Mouse (Mus musculus): ENCODE measurements around the gene Trp53tg5. TPM values are rescaled to one million over a fixed set of nuclear protein-coding genes. Genes with fewer than 3 reads are reported as not detected.

Gene Trp53tg5
- polyA plus RNA-seq, 1 experiment, result 97.8 TPM

GRCm38 (mm10) chr2:164448140-164448539, 25.4 kb downstream of the Trp53tg5 start:
- Histone ChIP-seq H3K27me3 (ENCODE audit: control insufficient read depth, insufficient read depth, low read length) (no peaks in the 10 kb centered on the region), H3K27ac (ENCODE audit: control insufficient read depth, insufficient read depth, low read depth, low read length) (no peak overlapping the region), H3K36me3 (ENCODE audit: control insufficient read depth, insufficient read depth, low read length) (no peaks in the 10 kb centered on the region), H3K4me1 (ENCODE audit: control insufficient read depth, insufficient read depth, low read length) (peaks cover 4% of the 10 kb centered on the region; the same call in 1 of the 2 replicates), H3K4me3 (ENCODE audit: control insufficient read depth, low read depth, low read length) (no peak overlapping the region)
- TF ChIP-seq CTCF (IDR thresholded peaks at IDR 0.05; ENCODE audit: control insufficient read depth, insufficient read depth, insufficient replicate concordance, low read depth, low read length), result no peak
- TF ChIP-seq POLR2A (IDR thresholded peaks at IDR 0.05; ENCODE audit: control insufficient read depth, low read depth, low read length), result no peak

GRCm38 (mm10) chr2:164446086-164446469, 27.4 kb downstream of the Trp53tg5 start:
- Histone ChIP-seq H3K27me3 (ENCODE audit: control insufficient read depth, insufficient read depth, low read length) (no peaks in the 10 kb centered on the region), H3K27ac (ENCODE audit: control insufficient read depth, insufficient read depth, low read depth, low read length) (no peak overlapping the region), H3K36me3 (ENCODE audit: control insufficient read depth, insufficient read depth, low read length) (no peaks in the 10 kb centered on the region), H3K4me1 (ENCODE audit: control insufficient read depth, insufficient read depth, low read length) (peaks cover 4% of the 10 kb centered on the region; the same call in 1 of the 2 replicates), H3K4me3 (ENCODE audit: control insufficient read depth, low read depth, low read length) (no peak overlapping the region)
- TF ChIP-seq POLR2A (IDR thresholded peaks at IDR 0.05; ENCODE audit: control insufficient read depth, low read depth, low read length) (no peak), CTCF (IDR thresholded peaks at IDR 0.05; ENCODE audit: control insufficient read depth, insufficient read depth, insufficient replicate concordance, low read depth, low read length) (no peak)

- Histone ChIP-seq H3K27me3 (ENCODE audit: control insufficient read depth, insufficient read depth, low read length) (no peaks in the 10 kb centered on the region), H3K36me3 (ENCODE audit: control insufficient read depth, insufficient read depth, low read length) (no peaks in the 10 kb centered on the region), H3K27ac (ENCODE audit: control insufficient read depth, insufficient read depth, low read depth, low read length) (no peak overlapping the region), H3K4me1 (ENCODE audit: control insufficient read depth, insufficient read depth, low read length) (peaks cover 4% of the 10 kb centered on the region; the same call in 1 of the 2 replicates), H3K4me3 (ENCODE audit: control insufficient read depth, low read depth, low read length) (no peak overlapping the region)
- no peak for TF ChIP-seq POLR2A (IDR thresholded peaks at IDR 0.05; ENCODE audit: control insufficient read depth, low read depth, low read length)
- TF ChIP-seq CTCF (IDR thresholded peaks at IDR 0.05; ENCODE audit: control insufficient read depth, insufficient read depth, insufficient replicate concordance, low read depth, low read length), result no peak
Measured at GRCm38 (mm10) chr2:164445399-164446085, 28.0 kb downstream of the Trp53tg5 start.

- H3K27ac ChIP-seq (ENCODE audit: control insufficient read depth, insufficient read depth, low read depth, low read length), result no peak overlapping the region
- no peaks in the 10 kb centered on the region for H3K27me3 ChIP-seq (ENCODE audit: control insufficient read depth, insufficient read depth, low read length)
- H3K36me3 ChIP-seq (ENCODE audit: control insufficient read depth, insufficient read depth, low read length), result no peaks in the 10 kb centered on the region
- H3K4me3 ChIP-seq (ENCODE audit: control insufficient read depth, low read depth, low read length), result no peak overlapping the region
- no peak for TF ChIP-seq POLR2A (IDR thresholded peaks at IDR 0.05; ENCODE audit: control insufficient read depth, low read depth, low read length)
- TF ChIP-seq CTCF (IDR thresholded peaks at IDR 0.05; ENCODE audit: control insufficient read depth, insufficient read depth, insufficient replicate concordance, low read depth, low read length), result no peak
- H3K4me1 ChIP-seq (ENCODE audit: control insufficient read depth, insufficient read depth, low read length), result peaks cover 4% of the 10 kb centered on the region; the same call in 1 of the 2 replicates
Measured at GRCm38 (mm10) chr2:164444701-164445100, 28.8 kb downstream of the Trp53tg5 start.

GRCm38 (mm10) chr2:164443460-164444000, 30.0 kb downstream of the Trp53tg5 start, which contains the start of gene Sdc4:
Gene Sdc4, minus strand, starts transcription at chr2:164443887.
- peak within 1 kb of the TSS; percentile 50 for H3K27ac ChIP-seq (ENCODE audit: control insufficient read depth, insufficient read depth, low read depth, low read length)
- TF ChIP-seq CTCF (IDR thresholded peaks at IDR 0.05; ENCODE audit: control insufficient read depth, insufficient read depth, insufficient replicate concordance, low read depth, low read length) (no peak), POLR2A (IDR thresholded peaks at IDR 0.05; ENCODE audit: control insufficient read depth, low read depth, low read length) (no peak)
- no peaks in the 10 kb centered on the region for H3K36me3 ChIP-seq (ENCODE audit: control insufficient read depth, insufficient read depth, low read length)
- H3K27me3 ChIP-seq (ENCODE audit: control insufficient read depth, insufficient read depth, low read length), result no peaks in the 10 kb centered on the region
- H3K4me1 ChIP-seq (ENCODE audit: control insufficient read depth, insufficient read depth, low read length), result peaks cover 7% of the 10 kb centered on the region; the same call in 1 of the 2 replicates
- H3K4me3 ChIP-seq (ENCODE audit: control insufficient read depth, low read depth, low read length), result peak within 1 kb of the TSS; percentile 77

- H3K4me3 ChIP-seq (ENCODE audit: control insufficient read depth, low read depth, low read length), result peak overlapping the region; percentile 77
- H3K27ac ChIP-seq (ENCODE audit: control insufficient read depth, insufficient read depth, low read depth, low read length), result peak overlapping the region; percentile 50
- no peaks in the 10 kb centered on the region for H3K27me3 ChIP-seq (ENCODE audit: control insufficient read depth, insufficient read depth, low read length)
- peaks cover 7% of the 10 kb centered on the region; the same call in 1 of the 2 replicates for H3K4me1 ChIP-seq (ENCODE audit: control insufficient read depth, insufficient read depth, low read length)
- no peaks in the 10 kb centered on the region for H3K36me3 ChIP-seq (ENCODE audit: control insufficient read depth, insufficient read depth, low read length)
- peak; percentile 83 for TF ChIP-seq POLR2A (IDR thresholded peaks at IDR 0.05; ENCODE audit: control insufficient read depth, low read depth, low read length)
- no peak for TF ChIP-seq CTCF (IDR thresholded peaks at IDR 0.05; ENCODE audit: control insufficient read depth, insufficient read depth, insufficient replicate concordance, low read depth, low read length)
Measured at GRCm38 (mm10) chr2:164443051-164443437, 30.5 kb downstream of the Trp53tg5 start.

- H3K27me3 ChIP-seq (ENCODE audit: control insufficient read depth, insufficient read depth, low read length), result no peaks in the 10 kb centered on the region
- peaks cover 7% of the 10 kb centered on the region; the same call in 1 of the 2 replicates for H3K4me1 ChIP-seq (ENCODE audit: control insufficient read depth, insufficient read depth, low read length)
- H3K36me3 ChIP-seq (ENCODE audit: control insufficient read depth, insufficient read depth, low read length), result no peaks in the 10 kb centered on the region
- H3K4me3 ChIP-seq (ENCODE audit: control insufficient read depth, low read depth, low read length), result peak overlapping the region; percentile 77
- H3K27ac ChIP-seq (ENCODE audit: control insufficient read depth, insufficient read depth, low read depth, low read length), result peak overlapping the region; percentile 50
- TF ChIP-seq CTCF (IDR thresholded peaks at IDR 0.05; ENCODE audit: control insufficient read depth, insufficient read depth, insufficient replicate concordance, low read depth, low read length) (no peak), POLR2A (IDR thresholded peaks at IDR 0.05; ENCODE audit: control insufficient read depth, low read depth, low read length) (no peak)
Measured at GRCm38 (mm10) chr2:164442315-164443050, 31.0 kb downstream of the Trp53tg5 start.
